Mouse (Mus musculus): ENCODE measurements at regions not wholly inside any gene's neighbourhood (a gene's known extent, or its start where the extent isn't known, plus 50 kb on each side); places are given as distances from the start of the nearest gene placed in this dataset.

GRCm38 (mm10) chr10:98305667-98306066 lies 579.1 kb upstream of the C030005K15Rik start:
- DNase-seq (ENCODE audit: low spot score), result no peak

- DNase-seq (ENCODE audit: low spot score), result no peak
Observed at GRCm38 (mm10) chr10:98309667-98310066, 583.1 kb upstream of the C030005K15Rik start.

GRCm38 (mm10) chr10:98311403-98311802 lies 584.8 kb upstream of the C030005K15Rik start:
- DNase-seq (ENCODE audit: low spot score), result no peak

- DNase-seq (ENCODE audit: low spot score), result no peak
Observed at GRCm38 (mm10) chr10:98318416-98318815, 591.9 kb upstream of the C030005K15Rik start.

GRCm38 (mm10) chr10:98323846-98324245 lies 590.4 kb upstream of the Atp2b1 start:
- no peak for DNase-seq (ENCODE audit: low spot score)

- no peak for DNase-seq (ENCODE audit: low spot score)
Observed at GRCm38 (mm10) chr10:98324591-98324990, 589.6 kb upstream of the Atp2b1 start.

GRCm38 (mm10) chr10:98325720-98326119 lies 588.5 kb upstream of the Atp2b1 start:
- no peak for DNase-seq (ENCODE audit: low spot score)

GRCm38 (mm10) chr10:98332682-98333081 lies 581.5 kb upstream of the Atp2b1 start:
- no peak for DNase-seq (ENCODE audit: low spot score)

- peak; percentile 8 for DNase-seq (ENCODE audit: low spot score)
Observed at GRCm38 (mm10) chr10:98333411-98334067, 580.7 kb upstream of the Atp2b1 start.

GRCm38 (mm10) chr10:98343827-98344226 lies 570.4 kb upstream of the Atp2b1 start:
- no peak for DNase-seq (ENCODE audit: low spot score)

- no peak for DNase-seq (ENCODE audit: low spot score)
Observed at GRCm38 (mm10) chr10:98349466-98349865, 564.7 kb upstream of the Atp2b1 start.

GRCm38 (mm10) chr10:98350318-98350926 lies 563.8 kb upstream of the Atp2b1 start:
- no peak for DNase-seq (ENCODE audit: low spot score)

GRCm38 (mm10) chr10:98352061-98352460 lies 562.1 kb upstream of the Atp2b1 start:
- DNase-seq (ENCODE audit: low spot score), result no peak

GRCm38 (mm10) chr10:98354486-98354885 lies 559.7 kb upstream of the Atp2b1 start:
- no peak for DNase-seq (ENCODE audit: low spot score)

GRCm38 (mm10) chr10:98364604-98365003 lies 549.6 kb upstream of the Atp2b1 start:
- no peak for DNase-seq (ENCODE audit: low spot score)

- DNase-seq (ENCODE audit: low spot score), result no peak
Observed at GRCm38 (mm10) chr10:98372561-98372960, 541.6 kb upstream of the Atp2b1 start.

- DNase-seq (ENCODE audit: low spot score), result peak; percentile 15
Observed at GRCm38 (mm10) chr10:98373314-98373713, 540.9 kb upstream of the Atp2b1 start.

GRCm38 (mm10) chr10:98374684-98375083 lies 539.5 kb upstream of the Atp2b1 start:
- DNase-seq (ENCODE audit: low spot score), result no peak

- no peak for DNase-seq (ENCODE audit: low spot score)
Observed at GRCm38 (mm10) chr10:98388543-98388942, 525.7 kb upstream of the Atp2b1 start.

GRCm38 (mm10) chr10:98399864-98400263 lies 514.3 kb upstream of the Atp2b1 start:
- no peak for DNase-seq (ENCODE audit: low spot score)

- no peak for DNase-seq (ENCODE audit: low spot score)
Observed at GRCm38 (mm10) chr10:98417807-98418743, 496.1 kb upstream of the Atp2b1 start.

GRCm38 (mm10) chr10:98424450-98424849 lies 489.8 kb upstream of the Atp2b1 start:
- no peak for DNase-seq (ENCODE audit: low spot score)

GRCm38 (mm10) chr10:98434974-98435373 lies 479.2 kb upstream of the Atp2b1 start:
- DNase-seq (ENCODE audit: low spot score), result no peak
